Mouse (Mus musculus): Measurements from ENCODE around the gene Tapbpl. TPM values are rescaled to one million over a fixed set of nuclear protein-coding genes. Genes with fewer than 3 reads are reported as not detected.

The Tapbpl gene
- 7.7 and 9.3 TPM in 2 replicates for polyA plus RNA-seq (2015; fragmentation: Nextera tagmentation; extraction: Ambion mirVana)

DNA sequence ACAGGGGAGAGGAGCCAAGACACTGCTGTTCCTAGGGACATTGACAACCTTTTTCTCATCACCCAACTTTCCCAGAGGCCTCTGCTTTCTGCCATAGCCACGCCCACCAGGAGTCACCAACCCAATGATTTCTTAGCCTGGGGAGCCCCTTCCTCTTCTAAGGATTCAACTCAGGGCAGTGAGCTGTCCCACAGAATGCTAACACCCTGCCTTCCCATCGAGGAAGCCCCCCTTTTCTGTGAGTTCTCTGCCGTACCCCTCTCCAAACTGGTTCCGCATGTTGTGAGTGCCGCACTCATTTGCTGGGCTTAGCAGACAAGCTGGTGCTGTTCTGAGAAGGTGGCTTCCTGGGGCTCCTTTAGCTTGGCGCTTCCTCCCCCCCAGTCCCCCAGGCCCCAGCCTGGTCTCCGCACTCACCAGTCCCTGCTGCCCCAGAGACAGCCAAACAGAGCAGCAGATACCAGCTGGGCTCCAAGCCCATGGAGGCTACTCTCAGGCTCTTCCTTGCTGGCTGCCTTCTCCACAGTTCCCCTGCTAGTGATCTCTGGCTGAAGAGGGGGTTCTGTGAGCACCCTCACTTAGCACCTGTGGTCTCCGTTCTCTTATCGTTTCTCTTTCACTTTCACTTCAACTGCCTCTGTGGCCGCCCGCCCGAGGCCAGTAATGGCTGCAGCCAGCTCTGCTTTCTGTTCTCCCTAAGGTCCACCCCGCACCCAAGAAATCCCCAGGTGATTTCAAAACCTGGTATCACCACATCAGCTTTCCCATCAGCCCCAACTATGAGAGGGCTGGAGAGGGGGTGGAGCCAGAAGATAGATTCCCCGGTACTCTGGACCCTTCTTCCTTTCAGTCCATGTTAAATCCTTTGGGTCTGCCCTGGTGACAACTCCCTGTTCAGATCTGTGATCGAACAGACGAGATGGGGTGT lies at the start of gene Tapbpl:
Tapbpl (minus strand) TSS at position 744 of the 928 bp plus-strand sequence.

DNA sequence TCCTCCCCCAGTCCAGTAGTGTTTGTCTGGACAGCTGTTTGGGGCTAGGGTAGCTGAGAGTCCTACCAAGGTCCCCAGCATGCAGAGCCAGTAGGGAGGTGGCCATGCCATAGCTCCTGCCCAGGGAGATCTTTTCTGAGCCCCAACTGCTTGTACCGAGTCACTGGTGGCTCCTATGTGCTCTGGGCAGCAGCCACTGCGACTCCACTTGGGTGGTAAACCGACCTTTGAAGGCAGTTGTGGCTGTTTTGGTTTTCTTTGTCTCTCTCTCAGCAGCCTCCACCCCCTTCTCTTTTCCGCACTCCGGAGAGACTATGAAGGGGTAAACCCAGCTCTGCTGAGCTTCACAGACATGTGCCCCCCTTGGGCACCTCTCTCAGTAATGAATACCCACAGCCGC lies 5.1 kb upstream of the Tapbpl start, which contains the start of gene Cd27:
Cd27 (minus strand) TSS at position 229 of the 400 bp plus-strand sequence.

DNA sequence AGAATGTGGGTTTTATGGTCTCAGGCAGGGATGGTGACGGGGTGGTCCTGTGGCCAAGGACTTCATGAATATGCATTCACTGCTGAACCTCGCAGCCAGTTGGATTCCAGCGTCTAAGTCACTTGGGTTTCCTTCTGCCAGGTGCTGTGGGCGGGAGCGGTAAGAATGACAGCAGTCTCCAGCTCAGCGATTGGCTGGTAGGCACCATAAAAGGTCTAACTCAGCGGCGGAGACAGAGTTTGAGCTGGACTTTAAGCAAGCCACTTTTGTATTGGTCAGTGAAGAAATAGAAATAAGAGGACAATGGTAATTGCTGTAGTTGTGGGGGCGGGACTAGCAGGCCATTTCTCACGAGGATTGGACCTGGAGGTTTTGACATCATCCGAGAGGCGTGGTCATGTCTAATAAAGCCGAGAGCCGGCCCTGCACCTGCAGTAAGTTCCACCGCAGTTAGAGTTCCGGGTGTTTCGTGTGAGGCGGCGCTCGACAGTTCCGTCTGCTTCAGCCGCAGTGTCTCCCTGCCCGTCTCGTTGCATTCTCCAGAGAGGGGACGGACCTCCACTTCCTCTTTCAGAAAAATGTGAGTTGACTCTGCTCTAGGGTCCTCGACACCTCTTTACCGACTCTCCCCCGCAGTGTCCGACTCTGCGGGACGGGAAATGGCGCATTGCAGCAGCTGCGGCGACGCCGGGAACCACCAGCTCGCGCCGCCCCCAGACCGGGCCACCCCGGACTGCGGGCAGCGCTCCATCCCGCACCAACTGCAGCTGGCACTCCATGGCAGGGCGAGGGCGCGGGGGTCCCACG lies 16.3 kb downstream of the Tapbpl start, which contains the start of gene Vamp1:
Vamp1 (plus strand) TSS at position 404 of the 807 bp plus-strand sequence.

DNA sequence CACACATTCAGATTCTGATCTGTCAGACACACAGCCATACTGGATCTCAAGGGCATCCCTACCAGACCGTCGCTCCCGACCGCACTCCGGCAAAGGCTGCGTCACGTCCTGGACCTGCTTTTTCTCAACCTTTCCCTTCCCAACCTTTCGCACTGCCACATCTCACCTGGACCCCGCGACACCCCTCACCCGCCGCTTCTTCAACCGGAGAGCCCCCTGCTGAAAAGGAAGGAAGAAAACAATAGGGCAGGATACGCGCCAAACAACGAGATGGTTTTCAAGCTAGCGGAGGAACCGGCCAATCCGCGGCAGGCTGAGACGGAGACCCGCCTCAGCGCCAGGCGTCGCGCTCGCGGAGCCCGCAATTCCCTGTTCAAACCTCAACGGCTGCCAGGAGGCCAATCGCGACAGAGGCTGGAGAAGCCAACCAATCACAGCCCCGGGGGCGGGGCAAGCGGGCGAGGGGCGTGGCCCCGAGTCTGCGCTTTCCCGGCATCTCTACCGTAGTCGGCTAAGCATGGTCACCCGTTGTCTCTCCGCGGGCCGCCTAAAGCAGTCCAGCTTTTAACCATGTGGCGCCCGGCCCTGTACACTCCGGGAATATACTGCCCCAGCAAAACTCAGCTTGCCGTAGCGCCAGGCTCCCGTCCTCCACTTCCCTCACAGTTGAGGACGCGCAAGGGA lies 40.2 kb downstream of the Tapbpl start, which contains the start of the genes Ncapd2 and Mrpl51:
Ncapd2 (minus strand) TSS at position 370 of the 684 bp plus-strand sequence.
Mrpl51 (plus strand) TSS at position 470 of the 684 bp plus-strand sequence.

Small RNA genes lying within 50 kb of the gene (microRNA-seq; reads per million reads assigned to microRNA genes)
- gene Mir3098, result not detected
- gene Mir8113, result not detected

Other genes with a start within 250 kb of the Tapbpl start
- 80.9 and 95.2 TPM in 2 replicates for gene Pianp, start 235.2 kb downstream of the Tapbpl start, polyA plus RNA-seq (2015; fragmentation: Nextera tagmentation; extraction: Ambion mirVana)
- gene Zfp384, start 222.7 kb downstream of the Tapbpl start, polyA plus RNA-seq (2015; fragmentation: Nextera tagmentation; extraction: Ambion mirVana), result 13.6 and 13.7 TPM in 2 replicates
- 91.2 and 93.6 TPM in 2 replicates for gene Ing4, start 192.1 kb downstream of the Tapbpl start, polyA plus RNA-seq (2015; fragmentation: Nextera tagmentation; extraction: Ambion mirVana)
- gene Acrbp, start 182.2 kb downstream of the Tapbpl start, polyA plus RNA-seq (2015; fragmentation: Nextera tagmentation; extraction: Ambion mirVana), result 18.7 and 19.3 TPM in 2 replicates
- 0.71 and 0.94 TPM in 2 replicates for gene Lpar5, start 163.9 kb downstream of the Tapbpl start, polyA plus RNA-seq (2015; fragmentation: Nextera tagmentation; extraction: Ambion mirVana)
- gene Chd4, start 135.9 kb downstream of the Tapbpl start, polyA plus RNA-seq (2015; fragmentation: Nextera tagmentation; extraction: Ambion mirVana), result 90.4 and 92.6 TPM in 2 replicates
- 37.5 and 39.7 TPM in 2 replicates for gene Nop2, start 100.0 kb downstream of the Tapbpl start, polyA plus RNA-seq (2015; fragmentation: Nextera tagmentation; extraction: Ambion mirVana)
- gene Iffo1, start 86.6 kb downstream of the Tapbpl start, polyA plus RNA-seq (2015; fragmentation: Nextera tagmentation; extraction: Ambion mirVana), result 24.5 and 27.5 TPM in 2 replicates
- gene Gapdh, start 65.4 kb downstream of the Tapbpl start, polyA plus RNA-seq (2015; fragmentation: Nextera tagmentation; extraction: Ambion mirVana), result 1,880 and 2,030 TPM in 2 replicates
- 17.6 and 23.0 TPM in 2 replicates for gene Ncapd2, start 40.2 kb downstream of the Tapbpl start, polyA plus RNA-seq (2015; fragmentation: Nextera tagmentation; extraction: Ambion mirVana)
- 166 and 188 TPM in 2 replicates for gene Mrpl51, start 40.1 kb downstream of the Tapbpl start, polyA plus RNA-seq (2015; fragmentation: Nextera tagmentation; extraction: Ambion mirVana)
- 148 and 157 TPM in 2 replicates for gene Vamp1, start 16.3 kb downstream of the Tapbpl start, polyA plus RNA-seq (2015; fragmentation: Nextera tagmentation; extraction: Ambion mirVana)
- gene Cd27, start 5.2 kb upstream of the Tapbpl start, polyA plus RNA-seq (2015; fragmentation: Nextera tagmentation; extraction: Ambion mirVana), result 2.5 TPM in 2 replicates
- not detected in 2 replicates for gene Tuba3a, start 54.2 kb upstream of the Tapbpl start, polyA plus RNA-seq (2015; fragmentation: Nextera tagmentation; extraction: Ambion mirVana)
- 17.2 and 19.2 TPM in 2 replicates for gene Ltbr, start 82.0 kb upstream of the Tapbpl start, polyA plus RNA-seq (2015; fragmentation: Nextera tagmentation; extraction: Ambion mirVana)
- gene Scnn1a, start 88.8 kb upstream of the Tapbpl start, polyA plus RNA-seq (2015; fragmentation: Nextera tagmentation; extraction: Ambion mirVana), result 1.2 and 1.6 TPM in 2 replicates
- gene Tnfrsf1a, start 117.5 kb upstream of the Tapbpl start, polyA plus RNA-seq (2015; fragmentation: Nextera tagmentation; extraction: Ambion mirVana), result 16.0 and 20.3 TPM in 2 replicates
- 0.18 and 0.23 TPM in 2 replicates for gene Plekhg6, start 148.9 kb upstream of the Tapbpl start, polyA plus RNA-seq (2015; fragmentation: Nextera tagmentation; extraction: Ambion mirVana)

Data from neural tube, postnatal 0 days (tissue).